Mouse (Mus musculus) liver, embryonic 14.5 days (tissue): ENCODE data around the gene Ubash3b. TPM values are rescaled to one million over a fixed set of nuclear protein-coding genes. Genes with fewer than 3 reads are reported as not detected.
A peak's percentile ranks its signal among the peaks of the same experiment; 100 is the strongest.

Experiments
- ATAC-seq: fragments of 200-750 bp; cut with Nextera tagmentation; 2 replicates; pipeline ENCODE4 v1.8.0; 2017; ENCODE audit warnings: moderate number of reproducible peaks, mild to moderate bottlenecking, moderate library complexity; ENCODE audit not compliant: insufficient read depth
- DNase-seq, 3 experiments: peaks; one replicate each; pipeline ENCODE4 v3.0.0-alpha.2; 2012 to 2013; ENCODE audit warnings: low read depth in 3 of 3, low spot score in 3 of 3
- H3K27ac ChIP-seq: fragments of 300-500 bp; sonication (generic); 2 replicates; pipeline ENCODE4 v1.5.1; 2014; ENCODE audit warnings: moderate library complexity, mild to moderate bottlenecking, control low read depth, inconsistent platforms
- H3K27me3 ChIP-seq: fragments of 300-500 bp; sonication (generic); 2 replicates; pipeline ENCODE4 v1.6.1; 2014; ENCODE audit warnings: mild to moderate bottlenecking, low read length, moderate library complexity; ENCODE audit not compliant: control insufficient read depth, insufficient read depth
- H3K36me3 ChIP-seq: fragments of 300-500 bp; sonication (generic); replicated peaks from 2 replicates; pipeline ENCODE4 v1.6.1; 2014; ENCODE audit warnings: low read depth; ENCODE audit not compliant: control insufficient read depth, insufficient read depth
- H3K4me1 ChIP-seq, 2 experiments: fragments of 200-500 bp in 1 of 2; fragments of 300-500 bp in 1 of 2; sonication (generic) in 1 of 2; replicated peaks; 2 replicates each; pipeline ENCODE4 v1.6.1; 2012 to 2014; ENCODE audit warnings: antibody characterized with exemption in 1 of 2, inconsistent platforms in 1 of 2, low read length in 1 of 2; ENCODE audit not compliant: control insufficient read depth in 2 of 2, insufficient read depth in 2 of 2
- H3K4me2 ChIP-seq: fragments of 300-500 bp; sonication (generic); 2 replicates; pipeline ENCODE4 v1.6.1; 2014; ENCODE audit warnings: low read depth, mild to moderate bottlenecking, control low read depth, moderate library complexity
- H3K4me3 ChIP-seq, 2 experiments: fragments of 200-500 bp in 1 of 2; fragments of 300-500 bp in 1 of 2; sonication (generic) in 1 of 2; 2 replicates each; pipeline ENCODE4 v1.5.1; 2012 to 2014; ENCODE audit warnings: low read depth in 2 of 2, low read length in 2 of 2, mild to moderate bottlenecking in 2 of 2, control low read depth in 1 of 2, inconsistent platforms in 1 of 2, moderate library complexity in 1 of 2; ENCODE audit not compliant: insufficient read depth in 1 of 2
- H3K9ac ChIP-seq: fragments of 300-500 bp; sonication (generic); replicated peaks from 2 replicates; pipeline ENCODE4 v1.6.1; 2014; ENCODE audit warnings: mild to moderate bottlenecking, control low read depth, moderate library complexity
- H3K9me3 ChIP-seq: fragments of 300-500 bp; sonication (generic); 2 replicates; pipeline ENCODE4 v1.6.1; 2016; ENCODE audit warnings: low read length, mixed read lengths; ENCODE audit not compliant: control insufficient read depth
- CTCF ChIP-seq: IDR thresholded peaks from 2 replicates; pipeline ENCODE4 v1.5.1; 2016; ENCODE audit warnings: antibody characterized with exemption, low read depth, control low read depth
- EP300 ChIP-seq: IDR thresholded peaks from 2 replicates; pipeline ENCODE4 v1.6.1; 2016; ENCODE audit warnings: antibody characterized with exemption, low read depth
- WGBS: fragments of 180-500 bp; shearing (Covaris S2); extraction: QIAGEN DNeasy Blood & Tissue Kit; methylation state at CpG from one replicate; pipeline ENCODE4 v1.1.7; 2014; ENCODE audit not compliant: insufficient replicate concordance; 5-methylcytosine and 5-hydroxymethylcytosine counted together
- polyA plus RNA-seq, 2 experiments: library from polyadenylated mRNA; depleted of rRNA in 1 of 2; stranded (reverse) in 1 of 2; unstranded in 1 of 2; fragments of >200 nt; fragmentation: Nextera tagmentation in 1 of 2; extraction: Ambion mirVana in 1 of 2; gene quantifications; 2 replicates each; pipeline versions ENCODE4 v1.2.1 to v1.2.3; 2012 to 2014

Gene Ubash3b
- polyA plus RNA-seq, 2 experiments, result 3.5 to 5.9 TPM

DNA sequence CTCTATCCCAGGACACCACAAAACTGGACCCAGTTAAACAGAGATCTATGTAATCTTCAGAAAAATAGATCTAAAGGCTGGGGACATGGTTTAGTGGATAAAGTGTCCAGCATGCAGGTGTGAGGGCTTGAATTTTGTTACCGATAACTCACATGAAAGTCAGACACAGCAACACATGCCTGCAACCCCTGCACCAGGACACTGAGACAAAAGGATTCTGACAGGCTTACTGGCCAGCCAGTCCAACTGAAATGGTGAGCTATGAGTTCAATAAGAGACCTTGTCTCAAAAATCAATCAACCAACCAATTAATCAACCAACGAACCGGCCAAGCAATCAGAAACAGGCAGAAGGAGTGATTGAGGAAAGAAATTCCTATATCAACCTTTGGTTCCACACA is 177.7 kb downstream of the Ubash3b start:
- DNase-seq, result no peak
- no peaks in the 10 kb centered on the region for H3K27me3 ChIP-seq
- H3K9ac ChIP-seq, result no peak overlapping the region
- no peaks in the 10 kb centered on the region for H3K9me3 ChIP-seq
- H3K36me3 ChIP-seq, result no peaks in the 10 kb centered on the region
- no peak for TF ChIP-seq CTCF
- TF ChIP-seq EP300, result no peak
- no peak overlapping the region for H3K4me2 ChIP-seq
- no peak for ATAC-seq
- no peaks in the 10 kb centered on the region for H3K4me1 ChIP-seq
- no peak overlapping the region for H3K27ac ChIP-seq
- 68% methylated on average over 3 of the region's 3 CpGs for WGBS
- no peak overlapping the region for H3K4me3 ChIP-seq

DNA sequence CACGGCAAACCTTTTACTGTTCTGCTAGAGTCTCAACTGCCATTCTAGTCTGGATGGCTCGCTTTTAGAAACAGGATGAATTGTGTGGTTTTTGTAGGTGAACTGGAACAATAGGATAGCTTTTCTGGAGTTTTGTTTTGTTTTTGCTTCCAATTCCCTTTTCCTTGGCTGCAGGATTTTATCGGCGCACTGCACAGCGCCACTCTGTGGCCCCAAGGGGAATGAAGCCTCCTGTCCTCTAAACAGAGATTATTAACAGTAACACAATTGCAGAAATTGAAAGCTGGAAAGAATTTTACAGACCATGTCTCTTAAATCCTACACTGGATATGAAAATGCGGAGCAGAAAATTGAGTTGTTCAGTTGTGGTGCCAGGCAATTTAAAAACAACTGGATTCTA is 179.0 kb downstream of the Ubash3b start:
- Histone ChIP-seq H3K4me1 (no peaks in the 10 kb centered on the region), H3K27ac (no peak overlapping the region), H3K9me3 (no peaks in the 10 kb centered on the region), H3K4me3 (no peak overlapping the region), H3K36me3 (no peaks in the 10 kb centered on the region), H3K4me2 (no peak overlapping the region), H3K27me3 (no peaks in the 10 kb centered on the region), H3K9ac (no peak overlapping the region)
- TF ChIP-seq CTCF, result peak; percentile 36
- no peak for TF ChIP-seq EP300
- no peak for ATAC-seq
- 31% methylated on average over 6 of the region's 6 CpGs for WGBS
- no peak for DNase-seq

DNA sequence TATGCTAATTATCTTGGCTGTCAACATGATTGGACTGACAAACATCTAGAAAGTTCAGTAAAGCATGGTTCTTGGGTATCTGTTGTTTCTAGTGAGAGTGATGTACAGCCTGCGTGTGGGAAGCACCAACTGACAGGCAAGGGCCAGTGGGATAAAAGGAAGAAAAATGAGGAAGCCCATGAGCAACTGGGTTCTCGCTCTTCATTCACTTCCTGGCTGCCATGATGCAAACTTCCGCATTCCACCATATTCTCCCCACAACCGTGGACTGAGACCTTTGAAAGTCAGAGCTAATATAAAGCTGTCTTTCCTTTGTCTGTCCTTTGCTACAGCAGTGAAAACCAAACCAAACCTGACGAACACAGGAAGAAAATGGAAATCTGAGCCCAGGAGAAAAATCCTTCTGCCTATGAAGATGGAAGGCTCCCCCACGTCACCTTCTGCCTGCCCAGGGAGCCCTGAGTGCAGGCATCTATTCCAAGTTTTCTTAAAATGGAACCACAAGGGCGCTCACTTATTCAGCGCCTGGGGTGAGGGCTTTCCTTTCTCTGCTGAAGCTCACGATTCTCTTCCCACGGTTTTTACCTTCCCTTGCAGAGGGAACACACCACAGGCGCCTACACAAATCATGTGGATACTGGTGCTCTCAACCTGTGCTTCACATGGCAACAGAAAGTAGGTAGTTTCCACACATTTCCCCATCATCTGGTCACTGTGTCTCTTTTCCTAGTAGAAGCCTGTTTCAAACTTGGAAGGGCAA is 187.3 kb downstream of the Ubash3b start:
- WGBS, result 46% methylated on average over 11 of the region's 11 CpGs
- Histone ChIP-seq H3K27ac (no peak overlapping the region), H3K4me2 (no peak overlapping the region), H3K9me3 (no peaks in the 10 kb centered on the region), H3K27me3 (no peaks in the 10 kb centered on the region), H3K9ac (no peak overlapping the region), H3K4me3 (no peak overlapping the region), H3K36me3 (no peaks in the 10 kb centered on the region), H3K4me1 (no peaks in the 10 kb centered on the region)
- DNase-seq (no peak), ATAC-seq (no peak)
- TF ChIP-seq CTCF, result no peak
- no peak for TF ChIP-seq EP300

DNA sequence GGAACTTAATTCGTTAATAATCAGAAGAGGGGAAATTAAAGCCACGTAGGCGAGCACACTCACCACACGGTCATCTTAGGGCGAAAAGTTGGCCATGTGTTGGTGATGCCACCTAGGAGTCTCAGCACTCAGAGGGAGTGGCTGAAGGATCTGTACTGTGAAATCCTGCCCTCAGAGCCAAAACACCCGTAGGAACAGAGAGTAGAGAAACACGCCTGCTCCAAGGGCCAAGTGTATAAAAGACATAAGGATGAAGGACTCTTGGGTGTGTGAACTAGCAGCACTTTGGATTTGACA is 197.1 kb downstream of the Ubash3b start:
- H3K4me3 ChIP-seq, result no peak overlapping the region

DNA sequence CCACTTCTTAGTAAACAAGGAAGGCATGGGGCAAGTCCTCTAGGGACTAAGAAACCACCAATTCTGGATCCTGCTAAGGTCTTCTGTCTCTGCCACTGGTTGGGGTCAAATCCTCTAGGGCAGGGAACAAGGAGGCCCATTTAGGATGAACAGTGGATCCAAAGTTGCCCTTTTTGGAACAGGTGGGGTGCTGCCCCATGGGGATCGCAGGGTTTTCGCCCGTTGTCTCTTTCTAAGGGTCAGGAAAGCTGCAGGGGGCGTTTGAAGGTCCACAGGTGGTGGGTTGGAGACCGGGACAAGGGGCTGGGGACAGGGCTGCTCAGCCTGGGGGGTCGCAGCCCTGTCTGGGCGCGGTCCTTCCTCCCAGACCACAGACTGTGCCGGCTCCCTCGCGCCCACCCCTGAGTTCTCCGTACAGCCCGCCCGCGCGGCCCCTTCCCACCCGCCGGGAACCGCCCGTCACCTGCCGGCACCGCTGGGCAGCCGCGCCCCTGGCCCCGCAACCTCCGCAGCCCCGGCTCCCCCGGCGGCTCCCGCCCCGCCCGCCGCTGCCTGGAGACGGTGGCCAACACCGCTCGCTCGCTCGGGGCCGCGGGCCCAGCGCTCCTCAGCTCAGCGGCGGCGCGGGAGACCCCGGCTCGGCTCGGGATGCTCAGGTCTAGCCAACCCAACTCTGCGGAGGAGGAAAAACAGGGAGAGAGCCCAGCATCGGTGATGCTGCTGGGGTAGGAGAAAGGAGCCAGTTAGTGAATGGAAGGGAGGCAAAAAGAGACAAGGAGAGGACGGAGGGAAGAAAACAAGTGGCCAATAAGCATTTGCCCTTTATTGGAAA is 197.7 kb downstream of the Ubash3b start, which contains the start of gene Jhy:
Jhy (minus strand) TSS at position 533 of the 832 bp plus-strand sequence.
- ATAC-seq, result no peak
- Histone ChIP-seq H3K27me3 (peaks cover 22% of the 10 kb centered on the region), H3K4me2 (no peak within 1 kb of the TSS), H3K9ac (no peak within 1 kb of the TSS), H3K9me3 (no peaks in the 10 kb centered on the region), H3K27ac (no peak within 1 kb of the TSS), H3K36me3 (no peaks in the 10 kb centered on the region), H3K4me3 (no peak within 1 kb of the TSS), H3K4me1 (no peaks in the 10 kb centered on the region)
- WGBS, result 2% methylated on average over 51 of the region's 51 CpGs
- no peak for DNase-seq
- no peak for TF ChIP-seq EP300
- no peak for TF ChIP-seq CTCF

More for the DNA sequence above, 197.1 kb downstream of the Ubash3b start:
- 26% methylated on average over 7 of the region's 7 CpGs for WGBS
- Histone ChIP-seq H3K9me3 (no peaks in the 10 kb centered on the region), H3K36me3 (no peaks in the 10 kb centered on the region), H3K4me2 (no peak overlapping the region), H3K4me1 (no peaks in the 10 kb centered on the region), H3K27me3 (peaks cover 22% of the 10 kb centered on the region), H3K9ac (no peak overlapping the region), H3K27ac (no peak overlapping the region)
- no peak for TF ChIP-seq CTCF
- TF ChIP-seq EP300, result no peak
- ATAC-seq (no peak), DNase-seq (no peak)
